Mouse (Mus musculus) forebrain, embryonic 14.5 days (tissue): Measurements from ENCODE around the gene Diexf. TPM values are rescaled to one million over a fixed set of nuclear protein-coding genes. Genes with fewer than 3 reads are reported as not detected.

Experiments used
- ATAC-seq: fragments of 200-750 bp; cut with Nextera tagmentation; 2 replicates; pipeline ENCODE4 v1.8.0; 2017; ENCODE audit warnings: mild to moderate bottlenecking, moderate library complexity
- DNase-seq: peaks from one replicate; pipeline ENCODE4 v3.0.0-alpha.2; 2015; ENCODE audit warnings: low spot score
- H3K27ac ChIP-seq: fragments of 300-500 bp; sonication (generic); 2 replicates; pipeline ENCODE4 v1.5.1; 2014; ENCODE audit warnings: low read depth, mild to moderate bottlenecking, control low read depth, low read length, moderate library complexity
- H3K27me3 ChIP-seq: fragments of 300-500 bp; sonication (generic); replicated peaks from 2 replicates; pipeline ENCODE4 v1.6.1; 2014; ENCODE audit warnings: low read length, control low read depth, mixed read lengths; ENCODE audit not compliant: control insufficient read depth, insufficient read depth
- H3K36me3 ChIP-seq: fragments of 300-500 bp; sonication (generic); 2 replicates; pipeline ENCODE4 v1.6.1; 2014; ENCODE audit warnings: low read length, control low read depth; ENCODE audit not compliant: control insufficient read depth, insufficient read depth
- H3K4me1 ChIP-seq: fragments of 300-500 bp; sonication (generic); 2 replicates; pipeline ENCODE4 v1.6.1; 2014; ENCODE audit warnings: antibody characterized with exemption, low read length, control low read depth; ENCODE audit not compliant: control insufficient read depth, insufficient read depth
- H3K4me2 ChIP-seq: fragments of 300-500 bp; sonication (generic); 2 replicates; pipeline ENCODE4 v1.6.1; 2014; ENCODE audit warnings: mild to moderate bottlenecking, control low read depth, low read length
- H3K4me3 ChIP-seq: fragments of 300-500 bp; sonication (generic); 2 replicates; pipeline ENCODE4 v1.5.1; 2014; ENCODE audit warnings: low read depth, low read length, control low read depth
- H3K9ac ChIP-seq: fragments of 300-500 bp; sonication (generic); 2 replicates; pipeline ENCODE4 v1.6.1; 2014; ENCODE audit warnings: mild to moderate bottlenecking, low read length, control low read depth, moderate library complexity
- H3K9me3 ChIP-seq: fragments of 300-500 bp; sonication (generic); replicated peaks from 2 replicates; pipeline ENCODE4 v1.6.1; 2016; ENCODE audit warnings: low read length, control low read depth, mixed read lengths; ENCODE audit not compliant: control insufficient read depth
- WGBS: fragments of 180-500 bp; shearing (Covaris S2); extraction: QIAGEN DNeasy Blood & Tissue Kit; methylation state at CpG from one replicate; pipeline ENCODE4 v1.1.7; 2014; 5-methylcytosine and 5-hydroxymethylcytosine counted together
- polyA plus RNA-seq: library from polyadenylated mRNA; unstranded; fragments of >200 nt; fragmentation: Nextera tagmentation; extraction: Ambion mirVana; gene quantifications from 2 replicates; pipeline ENCODE4 v1.2.1, GENCODE M21; 2014

Gene Diexf
- polyA plus RNA-seq, 1 experiment from 2014 or later, result 9.6 TPM

DNA sequence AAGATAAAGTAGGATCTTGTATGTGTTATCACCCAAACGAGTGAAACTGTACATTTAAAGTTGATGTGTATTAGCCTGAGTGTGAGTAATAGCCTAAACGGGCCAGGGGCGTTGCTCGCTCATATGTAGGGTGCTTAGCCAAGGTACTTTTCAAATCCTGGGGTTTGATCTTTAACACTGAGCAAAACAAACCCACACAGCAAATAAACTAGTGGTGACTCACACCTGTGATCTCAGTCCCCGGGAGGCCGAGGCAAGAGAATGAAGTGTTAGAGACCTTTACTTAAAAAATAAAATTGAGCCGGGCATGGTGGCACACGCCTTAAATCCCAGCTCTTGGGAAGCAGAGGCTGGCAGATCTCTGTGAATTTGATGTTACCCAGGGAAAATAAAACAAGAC lies 767 bp upstream of the Diexf start:
- H3K4me3 ChIP-seq, result peak overlapping the region; percentile 98
- H3K4me2 ChIP-seq, result peak overlapping the region; percentile 56
- 87% methylated on average over 8 of the region's 8 CpGs for WGBS
- no peak overlapping the region for H3K27ac ChIP-seq
- H3K9ac ChIP-seq, result peak overlapping the region; percentile 66
- no peaks in the 10 kb centered on the region for H3K27me3 ChIP-seq
- no peaks in the 10 kb centered on the region for H3K9me3 ChIP-seq
- H3K4me1 ChIP-seq, result peaks cover 10% of the 10 kb centered on the region
- peak; percentile 33; the same call in 1 of the 2 replicates for ATAC-seq
- no peak for DNase-seq
- H3K36me3 ChIP-seq, result peaks cover 19% of the 10 kb centered on the region

- no peak; the same call in 1 of the 2 replicates for ATAC-seq
- peak overlapping the region; percentile 64; the same call in 1 of the 2 replicates for H3K27ac ChIP-seq
- H3K36me3 ChIP-seq, result peaks cover 21% of the 10 kb centered on the region
- WGBS, result 26% methylated on average over 11 of the region's 11 CpGs
- H3K4me3 ChIP-seq, result peak overlapping the region; percentile 98
- peaks cover 10% of the 10 kb centered on the region for H3K4me1 ChIP-seq
- no peaks in the 10 kb centered on the region for H3K9me3 ChIP-seq
- peak overlapping the region; percentile 66 for H3K9ac ChIP-seq
- peak overlapping the region; percentile 56 for H3K4me2 ChIP-seq
- H3K27me3 ChIP-seq, result no peaks in the 10 kb centered on the region
- DNase-seq, result no peak
These were observed 369 bp upstream of the Diexf start for GRCm38 (mm10) chr1:193130456-193130825.

- 26% methylated on average over 5 of the region's 5 CpGs for WGBS
- H3K27me3 ChIP-seq, result no peaks in the 10 kb centered on the region
- H3K9ac ChIP-seq, result peak overlapping the region; percentile 85
- peaks cover 31% of the 10 kb centered on the region for H3K36me3 ChIP-seq
- H3K4me2 ChIP-seq, result peak overlapping the region; percentile 58
- ATAC-seq, result no peak
- H3K4me1 ChIP-seq, result peaks cover 10% of the 10 kb centered on the region
- no peak overlapping the region for H3K27ac ChIP-seq
- DNase-seq, result no peak
- H3K9me3 ChIP-seq, result no peaks in the 10 kb centered on the region
- H3K4me3 ChIP-seq, result peak overlapping the region; percentile 98
These were observed 751 bp downstream of the Diexf start for GRCm38 (mm10) chr1:193129321-193129720.

DNA sequence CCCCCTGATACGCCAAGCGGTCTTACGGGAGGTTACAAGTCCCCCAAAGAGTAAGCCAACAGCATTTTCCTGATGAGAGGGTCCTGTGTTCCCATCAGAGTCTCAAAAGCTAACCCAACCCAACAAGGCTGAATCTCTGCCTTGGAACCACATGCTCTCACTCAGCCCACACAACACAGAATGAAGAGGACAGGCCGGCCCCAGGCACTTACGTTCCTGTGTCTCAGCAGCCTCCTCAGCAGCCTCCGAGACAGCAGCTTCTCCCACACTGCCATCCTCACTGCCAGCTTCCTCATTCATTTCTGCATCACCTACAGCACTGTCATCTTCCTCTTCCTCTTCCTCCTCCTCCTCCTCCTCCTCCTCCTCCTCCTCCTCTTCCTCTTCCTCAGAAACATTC lies 2.0 kb downstream of the Diexf start:
- 91% methylated on average over 6 of the region's 6 CpGs for WGBS
- Histone ChIP-seq H3K4me2 (no peak overlapping the region), H3K27me3 (no peaks in the 10 kb centered on the region), H3K4me1 (peaks cover 10% of the 10 kb centered on the region), H3K27ac (no peak overlapping the region), H3K9me3 (no peaks in the 10 kb centered on the region), H3K36me3 (peaks cover 43% of the 10 kb centered on the region), H3K9ac (no peak overlapping the region), H3K4me3 (no peak overlapping the region)
- DNase-seq, result no peak
- ATAC-seq, result no peak

- Histone ChIP-seq H3K27me3 (no peaks in the 10 kb centered on the region), H3K4me2 (no peak overlapping the region), H3K9me3 (no peaks in the 10 kb centered on the region), H3K4me3 (no peak overlapping the region), H3K4me1 (peaks cover 10% of the 10 kb centered on the region), H3K27ac (no peak overlapping the region), H3K36me3 (peaks cover 65% of the 10 kb centered on the region), H3K9ac (no peak overlapping the region)
- WGBS, result 79% methylated on average over 4 of the region's 4 CpGs
- DNase-seq (peak; percentile 59), ATAC-seq (no peak)
These were observed 4.2 kb downstream of the Diexf start for GRCm38 (mm10) chr1:193125835-193126234.

DNA sequence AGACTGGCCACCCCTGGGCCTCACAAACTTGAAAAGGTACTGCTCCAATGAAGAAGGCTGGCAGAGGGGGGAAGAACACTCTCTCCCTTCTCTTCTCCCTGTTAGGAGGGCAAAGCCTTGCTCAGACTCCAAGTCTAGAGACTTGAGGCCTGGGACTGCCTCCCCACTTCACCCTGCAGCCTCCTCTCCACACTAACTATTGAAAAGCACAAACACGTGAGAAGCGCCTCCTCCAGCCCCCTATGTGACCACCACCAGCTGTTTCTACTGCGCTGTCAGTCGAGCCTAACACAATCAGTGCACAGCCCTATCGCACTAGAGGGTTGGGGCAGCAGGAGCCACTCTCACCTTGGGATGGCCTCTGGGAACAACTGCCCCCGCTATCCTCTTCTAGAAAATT lies 6.8 kb downstream of the Diexf start:
- H3K4me2 ChIP-seq, result no peak overlapping the region
- H3K9ac ChIP-seq, result no peak overlapping the region
- DNase-seq (no peak), ATAC-seq (no peak)
- H3K27ac ChIP-seq, result no peak overlapping the region
- H3K4me1 ChIP-seq, result no peaks in the 10 kb centered on the region
- no peaks in the 10 kb centered on the region for H3K9me3 ChIP-seq
- 95% methylated on average over 6 of the region's 6 CpGs for WGBS
- peaks cover 89% of the 10 kb centered on the region for H3K36me3 ChIP-seq
- H3K27me3 ChIP-seq, result no peaks in the 10 kb centered on the region
- no peak overlapping the region for H3K4me3 ChIP-seq

- Histone ChIP-seq H3K4me2 (no peak overlapping the region), H3K4me1 (no peaks in the 10 kb centered on the region), H3K4me3 (no peak overlapping the region), H3K9me3 (no peaks in the 10 kb centered on the region), H3K27me3 (no peaks in the 10 kb centered on the region), H3K27ac (no peak overlapping the region), H3K36me3 (peaks cover 91% of the 10 kb centered on the region), H3K9ac (no peak overlapping the region)
- 96% methylated on average over 7 of the region's 7 CpGs for WGBS
- no peak for DNase-seq
- ATAC-seq, result no peak
These were observed 7.3 kb downstream of the Diexf start for GRCm38 (mm10) chr1:193122793-193123192.

GRCm38 (mm10) chr1:193112093-193112492 lies 18.0 kb downstream of the Diexf start:
- H3K4me2 ChIP-seq, result no peak overlapping the region
- 94% methylated on average over 9 of the region's 9 CpGs for WGBS
- H3K9me3 ChIP-seq, result no peaks in the 10 kb centered on the region
- DNase-seq, result no peak
- ATAC-seq, result no peak
- H3K9ac ChIP-seq, result no peak overlapping the region
- H3K4me3 ChIP-seq, result no peak overlapping the region
- no peaks in the 10 kb centered on the region for H3K27me3 ChIP-seq
- H3K36me3 ChIP-seq, result peaks cover 98% of the 10 kb centered on the region
- no peaks in the 10 kb centered on the region for H3K4me1 ChIP-seq
- no peak overlapping the region for H3K27ac ChIP-seq

DNA sequence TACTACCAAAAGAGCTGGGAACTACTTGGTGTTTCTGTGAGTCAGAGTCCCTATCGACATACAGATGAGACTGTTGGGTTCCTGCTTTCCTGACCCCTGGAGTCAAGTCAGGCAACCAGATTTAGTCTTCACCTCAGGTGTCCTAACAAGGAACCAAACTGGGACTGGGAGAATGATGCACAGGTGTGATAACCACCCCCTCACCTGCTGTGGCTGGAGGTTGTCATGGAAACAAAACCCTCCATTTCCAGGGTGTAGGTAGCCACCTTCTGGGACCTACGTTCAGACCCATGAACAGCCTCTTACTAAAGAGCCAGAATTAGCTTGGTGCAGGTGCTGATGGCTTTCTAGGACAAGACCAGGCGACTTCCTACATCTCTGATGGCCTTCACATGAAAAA lies 27.1 kb downstream of the Diexf start:
- no peak overlapping the region for H3K4me3 ChIP-seq
- WGBS, result 85% methylated on average over 3 of the region's 3 CpGs

More for the DNA sequence above, 27.1 kb downstream of the Diexf start:
- H3K4me2 ChIP-seq, result no peak overlapping the region
- DNase-seq (no peak), ATAC-seq (no peak)
- H3K4me1 ChIP-seq, result no peaks in the 10 kb centered on the region
- H3K27me3 ChIP-seq, result no peaks in the 10 kb centered on the region
- H3K9ac ChIP-seq, result no peak overlapping the region
- no peak overlapping the region for H3K27ac ChIP-seq
- H3K9me3 ChIP-seq, result no peaks in the 10 kb centered on the region
- peaks cover 43% of the 10 kb centered on the region for H3K36me3 ChIP-seq
